In the genomic region with DNA sequence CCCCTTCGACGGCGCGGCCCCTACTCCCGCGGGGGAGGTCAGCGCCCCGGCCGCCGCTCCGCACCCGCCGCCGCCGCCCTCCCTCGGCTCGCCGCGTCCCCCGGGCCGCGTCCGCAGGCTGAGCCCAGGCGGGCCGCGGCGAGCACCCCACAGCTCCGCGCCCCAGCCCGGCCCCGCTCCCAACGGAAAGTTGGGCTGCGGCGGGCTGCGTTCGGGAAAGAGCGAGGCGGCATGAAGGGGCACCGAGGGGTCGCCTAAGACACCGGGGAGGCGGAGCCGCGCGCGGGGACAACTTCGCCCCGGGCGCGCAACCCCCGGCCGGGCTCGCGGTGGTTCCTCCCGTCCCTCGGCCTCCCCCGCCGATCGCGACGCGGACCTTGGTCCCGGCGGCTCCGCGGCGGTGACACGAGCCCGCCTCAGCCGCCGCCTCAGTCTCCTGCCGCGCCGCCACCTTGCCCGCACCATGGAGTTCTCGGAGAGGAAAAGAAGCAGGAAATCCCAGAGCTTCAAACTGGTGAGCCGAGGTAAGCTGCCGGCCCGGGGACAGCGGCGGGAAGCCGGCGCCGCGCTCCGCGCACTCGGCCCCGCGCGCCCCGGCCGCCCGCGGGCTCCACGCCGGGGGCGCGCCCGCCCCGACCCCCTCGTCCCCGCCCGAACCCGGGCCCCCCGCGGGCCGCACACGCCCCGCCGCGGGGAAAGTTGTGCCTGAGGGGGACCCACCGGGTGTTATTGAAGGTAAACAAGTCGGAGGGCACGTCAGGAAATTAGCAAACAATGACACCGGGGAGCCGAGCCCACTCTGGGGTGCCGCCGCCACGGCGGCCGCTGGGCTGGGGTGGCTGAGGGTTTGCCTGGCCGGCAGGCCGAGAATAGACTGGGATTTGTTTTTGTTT, we compare ENCODE assay signal across 7 mouse cellular contexts. TPM values are rescaled to one million over a fixed set of nuclear protein-coding genes. Genes with fewer than 3 reads are reported as not detected.
DNase-seq lines count a peak whose midpoint lies in the region; ATAC-seq and TF ChIP-seq lines count a peak whose summit lies in the region.

A gene (plus strand): TSS at position 63 of the 893 bp plus-strand sequence.

- under 1% methylated on average over 60 of the region's 124 CpGs for WGBS in midbrain, postnatal 0 days

- H3K4me2 ChIP-seq in midbrain, postnatal 0 days (ENCODE audit: low read depth, low read length, poor library complexity, severe bottlenecking), result peak within 1 kb of the TSS; percentile 91

- H3K27ac ChIP-seq in midbrain, postnatal 0 days (ENCODE audit: low read depth, low read length), result peak within 1 kb of the TSS; percentile 60

- DNase-seq in adrenal gland, adult 8-10 months, result no peak
- DNase-seq in cerebellum, adult 9-11 months, result peak; percentile 10
- peak; percentile 21 for DNase-seq in gastrocnemius, postnatal 25 days
- peak; percentile 4 for DNase-seq in induced T-regulatory cell, adult 2 months (ENCODE audit: low read depth)
- peak; percentile 13 for DNase-seq in liver
- peak; percentile 9 for DNase-seq in midbrain, postnatal 0 days (ENCODE audit: low spot score)
- DNase-seq in thymus, postnatal 4 days, result peak; percentile 45

- ATAC-seq in midbrain, postnatal 0 days (ENCODE audit: low FRiP score), result peak; percentile 79

- no peaks in the 10 kb centered on the region for H3K9me3 ChIP-seq in midbrain, postnatal 0 days (ENCODE audit: low read length)

- no peaks in the 10 kb centered on the region for H3K36me3 ChIP-seq in midbrain, postnatal 0 days (ENCODE audit: insufficient read depth, low read length)

- peak within 1 kb of the TSS; percentile 73 for H3K4me3 ChIP-seq in midbrain, postnatal 0 days (ENCODE audit: low read depth, low read length)

- TF ChIP-seq CTCF in midbrain, postnatal 0 days (IDR thresholded peaks at IDR 0.05), result no peak

- no peaks in the 10 kb centered on the region for H3K4me1 ChIP-seq in midbrain, postnatal 0 days (ENCODE audit: insufficient read depth, low read length)

- peak within 1 kb of the TSS; percentile 64 for H3K9ac ChIP-seq in midbrain, postnatal 0 days (replicated peaks; ENCODE audit: low read length, poor library complexity, severe bottlenecking)

- H3K27me3 ChIP-seq in midbrain, postnatal 0 days (ENCODE audit: insufficient read depth, low read length), result no peaks in the 10 kb centered on the region

RNA-seq across cellular contexts. Expression of the gene that starts here (rescaled TPM):
- 10 to 100 TPM; 16.0 to 25.8 (median 20.3) TPM for total RNA-seq in adrenal gland, adult 8-10 months (2022)
- 1 to 10 TPM; 2.0 to 2.7 TPM for total RNA-seq in gastrocnemius, postnatal 25 days (2021)
- 8.1 and 10.7 TPM in 2 replicates for total RNA-seq in midbrain, postnatal 0 days (2014; rRNA removed)
- polyA plus RNA-seq in midbrain, postnatal 0 days (2015; fragmentation: Nextera tagmentation; extraction: Ambion mirVana), result 4.9 and 6.0 TPM in 2 replicates
